Mouse (Mus musculus): ENCODE measurements around the gene Tctex1d1. TPM values are rescaled to one million over a fixed set of nuclear protein-coding genes. Genes with fewer than 3 reads are reported as not detected.

The Tctex1d1 gene
- polyA plus RNA-seq, 1 experiment from 2014 or later, result 1.0 TPM

DNA sequence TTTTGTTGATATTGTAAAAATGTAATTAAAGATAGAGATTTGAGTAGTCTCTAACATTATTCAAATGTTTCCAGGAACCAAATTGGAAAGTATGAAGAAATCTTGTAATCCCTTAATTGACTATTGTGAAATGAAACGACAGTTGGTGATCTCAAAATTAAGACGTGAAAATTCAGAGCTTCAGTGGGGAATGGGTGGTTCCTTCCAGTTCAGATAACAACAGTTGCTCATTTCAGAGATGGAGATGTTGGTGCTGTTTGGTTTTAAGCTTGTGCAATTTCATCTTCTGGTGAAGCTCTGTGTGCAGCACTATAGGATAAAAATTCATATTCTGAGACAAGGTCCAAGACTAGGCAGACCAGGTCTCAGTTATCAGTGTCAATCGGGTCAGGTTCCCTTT is 6.3 kb upstream of the Tctex1d1 start:
- no peak for ATAC-seq (replicated peaks; ENCODE audit: low FRiP score)
- Histone ChIP-seq H3K9me3 (replicated peaks) (no peaks in the 10 kb centered on the region), H3K27ac (no peak overlapping the region), H3K9ac (no peak overlapping the region), H3K4me1 (no peaks in the 10 kb centered on the region), H3K36me3 (no peaks in the 10 kb centered on the region), H3K4me3 (replicated peaks) (no peak overlapping the region), H3K27me3 (peaks cover 8% of the 10 kb centered on the region), H3K4me2 (no peak overlapping the region)
- WGBS, result 82% methylated on average over 3 of the region's 3 CpGs

DNA sequence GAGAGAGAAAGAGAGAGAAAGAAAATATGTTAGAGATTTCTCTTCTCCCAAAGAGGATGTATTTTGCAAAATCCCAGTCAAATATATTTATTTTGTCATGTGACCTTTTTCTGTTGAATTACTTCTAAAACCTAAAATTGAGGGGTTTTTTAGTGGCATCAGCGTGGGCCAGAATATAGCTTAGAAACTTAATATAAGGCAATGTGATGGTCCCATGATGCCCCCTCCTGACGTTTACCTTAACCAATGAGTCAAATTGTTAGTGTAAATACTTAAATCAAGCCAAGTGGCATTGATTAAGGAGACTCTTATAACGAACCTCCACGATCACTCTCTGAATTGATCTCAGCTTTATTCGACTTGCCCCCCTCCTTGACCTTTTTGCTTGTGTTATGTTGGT is 4.2 kb upstream of the Tctex1d1 start:
- H3K27me3 ChIP-seq, result peaks cover 24% of the 10 kb centered on the region
- no peak overlapping the region for H3K9ac ChIP-seq
- peaks cover 11% of the 10 kb centered on the region for H3K4me1 ChIP-seq
- no peak overlapping the region for H3K4me2 ChIP-seq
- ATAC-seq (replicated peaks; ENCODE audit: low FRiP score), result no peak
- H3K4me3 ChIP-seq (replicated peaks), result no peak overlapping the region
- no peak overlapping the region for H3K27ac ChIP-seq
- no peaks in the 10 kb centered on the region for H3K36me3 ChIP-seq
- WGBS, result 78% methylated on average over 5 of the region's 5 CpGs
- H3K9me3 ChIP-seq (replicated peaks), result no peaks in the 10 kb centered on the region

- peaks cover 31% of the 10 kb centered on the region for H3K27me3 ChIP-seq
- WGBS, result 44% methylated on average over 12 of the region's 12 CpGs
- no peak overlapping the region for H3K9ac ChIP-seq
- no peak for ATAC-seq (replicated peaks; ENCODE audit: low FRiP score)
- H3K9me3 ChIP-seq (replicated peaks), result no peaks in the 10 kb centered on the region
- no peak overlapping the region for H3K4me3 ChIP-seq (replicated peaks)
- peaks cover 11% of the 10 kb centered on the region for H3K4me1 ChIP-seq
- no peak overlapping the region for H3K4me2 ChIP-seq
- H3K27ac ChIP-seq, result no peak overlapping the region
- no peaks in the 10 kb centered on the region for H3K36me3 ChIP-seq
Observed at GRCm38 (mm10) chr4:102976290-102977275, 1.8 kb upstream of the Tctex1d1 start.

GRCm38 (mm10) chr4:102977778-102978321 is 556 bp upstream of the Tctex1d1 start:
- H3K36me3 ChIP-seq, result no peaks in the 10 kb centered on the region
- H3K27me3 ChIP-seq, result peaks cover 31% of the 10 kb centered on the region
- ATAC-seq (replicated peaks; ENCODE audit: low FRiP score), result no peak
- H3K4me3 ChIP-seq (replicated peaks), result peak overlapping the region; percentile 25
- H3K4me2 ChIP-seq, result peak overlapping the region; percentile 64
- no peak overlapping the region for H3K9ac ChIP-seq
- H3K4me1 ChIP-seq, result peaks cover 11% of the 10 kb centered on the region
- no peaks in the 10 kb centered on the region for H3K9me3 ChIP-seq (replicated peaks)
- 10% methylated on average over 16 of the region's 16 CpGs for WGBS
- H3K27ac ChIP-seq, result no peak overlapping the region

DNA sequence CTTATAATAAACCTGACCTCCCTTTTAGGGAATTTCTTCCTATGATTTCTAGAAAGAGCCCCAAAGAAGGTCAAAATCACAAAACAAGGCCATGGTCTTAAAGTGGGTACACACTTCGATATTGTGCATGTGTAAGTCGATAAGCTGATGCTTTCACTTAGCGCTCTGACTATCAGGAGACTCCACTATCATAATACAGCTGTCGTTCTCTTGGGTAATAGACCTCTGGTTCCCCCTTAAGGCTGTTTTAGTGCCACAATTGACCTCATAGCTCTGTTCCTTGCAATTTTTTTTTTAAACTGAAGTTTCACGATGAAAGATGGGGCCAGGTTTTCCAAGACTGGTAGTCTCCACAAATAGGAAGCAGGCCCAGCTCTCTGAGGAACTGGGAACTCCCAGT is 979 bp downstream of the Tctex1d1 start:
- no peak for ATAC-seq (replicated peaks; ENCODE audit: low FRiP score)
- H3K4me2 ChIP-seq, result peak overlapping the region; percentile 64
- H3K36me3 ChIP-seq, result no peaks in the 10 kb centered on the region
- no peak overlapping the region for H3K27ac ChIP-seq
- no peaks in the 10 kb centered on the region for H3K9me3 ChIP-seq (replicated peaks)
- no peak overlapping the region for H3K9ac ChIP-seq
- H3K4me3 ChIP-seq (replicated peaks), result peak overlapping the region; percentile 32; the same call in 1 of the 2 replicates
- WGBS, result 56% methylated on average over 5 of the region's 5 CpGs
- peaks cover 11% of the 10 kb centered on the region for H3K4me1 ChIP-seq
- H3K27me3 ChIP-seq, result peaks cover 31% of the 10 kb centered on the region

DNA sequence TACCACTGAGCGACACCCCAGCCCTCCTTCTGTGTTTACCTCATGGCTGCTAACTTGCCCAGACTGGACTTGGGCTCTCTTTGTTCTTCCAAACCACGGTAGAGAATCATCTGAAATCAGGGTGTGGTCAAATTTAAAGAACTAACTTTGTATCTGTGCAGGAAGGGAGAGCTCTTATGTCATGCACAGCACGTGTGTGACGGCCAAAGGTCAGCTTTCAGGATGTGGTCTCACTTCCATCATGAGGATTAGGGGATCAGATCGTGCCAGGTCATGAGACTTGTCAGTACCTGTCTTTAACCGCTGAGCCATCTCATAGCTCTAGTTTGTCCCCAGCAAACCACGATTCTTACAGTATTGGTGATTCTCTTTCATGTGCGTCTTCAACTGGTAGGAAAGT is 3.3 kb downstream of the Tctex1d1 start:
- H3K4me1 ChIP-seq, result peaks cover 11% of the 10 kb centered on the region
- no peaks in the 10 kb centered on the region for H3K9me3 ChIP-seq (replicated peaks)
- H3K36me3 ChIP-seq, result no peaks in the 10 kb centered on the region
- 83% methylated on average over 8 of the region's 8 CpGs for WGBS
- ATAC-seq (replicated peaks; ENCODE audit: low FRiP score), result no peak
- H3K27ac ChIP-seq, result no peak overlapping the region
- no peak overlapping the region for H3K4me3 ChIP-seq (replicated peaks)
- no peak overlapping the region for H3K4me2 ChIP-seq
- peaks cover 27% of the 10 kb centered on the region for H3K27me3 ChIP-seq
- no peak overlapping the region for H3K9ac ChIP-seq

GRCm38 (mm10) chr4:102986173-102986572 is 7.8 kb downstream of the Tctex1d1 start:
- no peak for ATAC-seq (replicated peaks; ENCODE audit: low FRiP score)
- no peak overlapping the region for H3K27ac ChIP-seq
- WGBS, result 70% methylated on average over 7 of the region's 7 CpGs
- H3K9me3 ChIP-seq (replicated peaks), result no peaks in the 10 kb centered on the region
- H3K4me3 ChIP-seq (replicated peaks), result no peak overlapping the region
- no peaks in the 10 kb centered on the region for H3K4me1 ChIP-seq
- H3K27me3 ChIP-seq, result no peaks in the 10 kb centered on the region
- no peaks in the 10 kb centered on the region for H3K36me3 ChIP-seq
- H3K9ac ChIP-seq, result no peak overlapping the region
- H3K4me2 ChIP-seq, result no peak overlapping the region

- H3K4me3 ChIP-seq (replicated peaks), result no peak overlapping the region
- H3K4me1 ChIP-seq, result no peaks in the 10 kb centered on the region
- WGBS, result 1% methylated on average over 2 of the region's 2 CpGs
- no peak overlapping the region for H3K9ac ChIP-seq
- ATAC-seq (replicated peaks; ENCODE audit: low FRiP score), result peak; percentile 71
- H3K27ac ChIP-seq, result no peak overlapping the region
- H3K27me3 ChIP-seq, result no peaks in the 10 kb centered on the region
- no peaks in the 10 kb centered on the region for H3K9me3 ChIP-seq (replicated peaks)
- no peaks in the 10 kb centered on the region for H3K36me3 ChIP-seq
- H3K4me2 ChIP-seq, result no peak overlapping the region
Observed at GRCm38 (mm10) chr4:102986917-102987316, 8.5 kb downstream of the Tctex1d1 start.

DNA sequence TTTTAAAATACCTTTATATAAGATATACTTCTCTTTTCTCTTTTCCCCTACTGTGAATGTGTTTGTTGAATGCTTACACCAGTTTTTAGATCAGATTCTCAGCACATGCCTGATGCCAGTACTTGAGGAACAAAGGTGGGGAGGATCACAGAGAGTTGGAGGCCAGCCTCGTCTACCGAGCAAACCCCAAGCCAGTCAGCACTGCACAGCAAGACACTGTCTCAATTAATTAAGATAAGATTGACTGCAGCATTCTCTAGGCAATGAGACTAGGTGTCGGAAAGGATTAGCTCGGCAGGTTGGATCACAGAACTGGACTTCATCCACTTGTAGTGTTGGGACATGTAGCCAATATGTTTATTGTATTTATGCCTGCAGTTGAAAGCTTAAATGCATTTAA is 8.9 kb downstream of the Tctex1d1 start:
- Histone ChIP-seq H3K4me1 (no peaks in the 10 kb centered on the region), H3K9me3 (replicated peaks) (no peaks in the 10 kb centered on the region), H3K4me2 (no peak overlapping the region), H3K9ac (no peak overlapping the region), H3K4me3 (replicated peaks) (no peak overlapping the region), H3K27me3 (no peaks in the 10 kb centered on the region), H3K27ac (no peak overlapping the region), H3K36me3 (no peaks in the 10 kb centered on the region)
- no peak for ATAC-seq (replicated peaks; ENCODE audit: low FRiP score)
- WGBS, result 70% methylated on average over 4 of the region's 4 CpGs

DNA sequence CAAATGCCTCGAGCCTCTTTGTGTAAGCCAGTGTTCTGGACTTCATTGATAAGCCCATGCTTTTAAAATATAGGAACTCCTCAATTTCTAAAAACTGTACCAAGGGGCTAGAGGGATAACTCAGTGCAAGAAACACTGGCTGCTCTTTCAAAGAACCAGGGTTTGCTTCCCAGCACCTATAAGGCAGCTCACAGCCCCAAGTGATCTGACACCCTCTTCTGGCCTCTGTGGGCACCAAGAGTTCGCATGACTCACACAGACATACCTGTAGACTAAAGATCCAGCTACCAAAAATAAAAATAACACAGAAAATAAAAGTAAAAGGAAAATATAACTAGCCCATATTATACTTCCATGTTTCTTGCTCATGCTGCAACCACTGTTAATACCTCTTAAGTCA is 9.3 kb downstream of the Tctex1d1 start:
- ATAC-seq (replicated peaks; ENCODE audit: low FRiP score), result no peak
- H3K4me1 ChIP-seq, result no peaks in the 10 kb centered on the region
- no peak overlapping the region for H3K27ac ChIP-seq
- H3K36me3 ChIP-seq, result no peaks in the 10 kb centered on the region
- H3K4me2 ChIP-seq, result no peak overlapping the region
- H3K9me3 ChIP-seq (replicated peaks), result no peaks in the 10 kb centered on the region
- WGBS, result 90% methylated on average over 2 of the region's 2 CpGs
- H3K27me3 ChIP-seq, result no peaks in the 10 kb centered on the region
- no peak overlapping the region for H3K4me3 ChIP-seq (replicated peaks)
- H3K9ac ChIP-seq, result no peak overlapping the region

DNA sequence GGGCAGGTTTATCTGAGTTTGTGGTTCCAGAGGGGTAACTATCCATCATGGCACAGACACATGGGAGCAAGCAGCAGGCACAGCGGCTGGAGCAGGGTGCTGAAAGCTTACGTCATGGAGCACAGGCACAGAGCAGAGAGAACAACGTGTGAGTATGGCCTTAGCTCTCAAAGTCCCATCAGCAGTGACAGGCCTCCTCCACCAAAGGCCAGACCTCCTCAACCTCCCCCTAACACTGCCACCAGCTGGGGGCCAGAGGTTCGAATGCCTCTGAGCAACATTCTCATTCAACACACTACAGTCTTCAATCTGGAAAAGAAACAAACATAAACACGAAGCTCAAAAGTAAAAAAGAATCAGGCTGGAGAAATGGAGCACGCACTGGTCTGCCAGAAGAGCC is 10.1 kb downstream of the Tctex1d1 start:
- Histone ChIP-seq H3K4me3 (replicated peaks) (no peak overlapping the region), H3K4me1 (no peaks in the 10 kb centered on the region), H3K4me2 (no peak overlapping the region), H3K9ac (no peak overlapping the region), H3K27me3 (no peaks in the 10 kb centered on the region), H3K36me3 (no peaks in the 10 kb centered on the region), H3K27ac (no peak overlapping the region), H3K9me3 (replicated peaks) (no peaks in the 10 kb centered on the region)
- ATAC-seq (replicated peaks; ENCODE audit: low FRiP score), result no peak
- 74% methylated on average over 6 of the region's 6 CpGs for WGBS

DNA sequence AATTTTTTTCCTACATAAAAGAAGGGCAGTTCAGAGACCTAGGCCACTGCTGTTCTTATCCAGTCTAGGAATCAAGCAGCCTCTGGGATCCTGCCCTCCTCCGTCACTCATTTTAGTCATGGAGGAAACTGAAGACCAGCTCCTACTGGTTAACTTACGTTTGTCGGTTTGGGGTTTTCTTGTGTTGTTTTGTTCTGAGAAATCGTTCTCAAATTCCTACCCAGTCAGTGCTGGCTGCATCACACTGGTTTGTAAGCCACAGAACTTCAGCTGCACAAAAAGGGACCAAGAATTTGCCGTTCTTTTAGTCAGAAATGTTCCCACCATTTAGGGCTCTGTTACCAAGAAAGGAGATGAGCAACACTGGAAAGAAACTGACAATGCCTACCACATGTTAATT is 11.0 kb downstream of the Tctex1d1 start:
- no peak for ATAC-seq (replicated peaks; ENCODE audit: low FRiP score)
- no peaks in the 10 kb centered on the region for H3K27me3 ChIP-seq
- no peaks in the 10 kb centered on the region for H3K4me1 ChIP-seq
- H3K27ac ChIP-seq, result no peak overlapping the region
- no peak overlapping the region for H3K4me2 ChIP-seq
- H3K36me3 ChIP-seq, result no peaks in the 10 kb centered on the region
- no peaks in the 10 kb centered on the region for H3K9me3 ChIP-seq (replicated peaks)
- no peak overlapping the region for H3K4me3 ChIP-seq (replicated peaks)
- WGBS, result 76% methylated on average over 5 of the region's 5 CpGs
- no peak overlapping the region for H3K9ac ChIP-seq

Measured in kidney, embryonic 15.5 days (tissue).